Mouse (Mus musculus) macrophage (primary cell): ENCODE measurements at regions not wholly inside any gene's neighbourhood (a gene's known extent, or its start where the extent isn't known, plus 50 kb on each side); places are given as distances from the start of the nearest gene placed in this dataset.
A peak's percentile ranks its signal among the peaks of the same experiment; 100 is the strongest.
"Not testable (repeated sequence)": the region's sequence is repeated elsewhere in the genome, so short reads cannot be mapped to it uniquely, and the experiment has no call there.

ENCODE experiments used
- H3K27ac ChIP-seq: fragments of 350-480 bp; formaldehyde crosslinking; 2 replicates; pipeline ENCODE4 v1.9.0; 2021
- H3K36me3 ChIP-seq: fragments of 350-480 bp; formaldehyde crosslinking; 2 replicates; pipeline ENCODE4 v1.9.0; 2021; ENCODE audit errors: inconsistent target
- H3K4me3 ChIP-seq: fragments of 350-480 bp; formaldehyde crosslinking; 2 replicates; pipeline ENCODE4 v1.9.0; 2021; ENCODE audit errors: inconsistent target
- H3K79me2 ChIP-seq: fragments of 350-480 bp; formaldehyde crosslinking; 2 replicates; pipeline ENCODE4 v1.9.0; 2021; ENCODE audit errors: inconsistent target
- WGBS: methylation state at CpG from one replicate; pipeline ENCODE4 v1.1.7; 2026; ENCODE audit warnings: inconsistent platforms; ENCODE audit not compliant: missing documents; 5-methylcytosine and 5-hydroxymethylcytosine counted together

- Histone ChIP-seq H3K79me2 (no peaks in the 10 kb centered on the region), H3K27ac (no peak overlapping the region), H3K36me3 (no peaks in the 10 kb centered on the region), H3K4me3 (no peak overlapping the region)
- WGBS, result 84% methylated on average over 4 of the region's 4 CpGs
Measured at GRCm38 (mm10) chr8:126813621-126814020, 132.0 kb downstream of the Tomm20 start.

GRCm38 (mm10) chr8:126812777-126813176 lies 132.9 kb downstream of the Tomm20 start:
- WGBS, result 96% methylated on average over 5 of the region's 5 CpGs
- no peaks in the 10 kb centered on the region for H3K36me3 ChIP-seq
- no peaks in the 10 kb centered on the region for H3K79me2 ChIP-seq
- H3K4me3 ChIP-seq, result no peak overlapping the region
- no peak overlapping the region for H3K27ac ChIP-seq

GRCm38 (mm10) chr8:126811358-126811757 lies 134.3 kb downstream of the Tomm20 start:
- WGBS, result 78% methylated on average over 2 of the region's 2 CpGs
- not testable (repeated sequence) for H3K79me2 ChIP-seq, H3K4me3 ChIP-seq, H3K27ac ChIP-seq, H3K36me3 ChIP-seq

- H3K27ac ChIP-seq, result no peak overlapping the region
- no peak overlapping the region for H3K4me3 ChIP-seq
- 86% methylated on average over 5 of the region's 5 CpGs for WGBS
- H3K79me2 ChIP-seq, result no peaks in the 10 kb centered on the region
- H3K36me3 ChIP-seq, result no peaks in the 10 kb centered on the region
Measured at GRCm38 (mm10) chr8:126810516-126810915, 135.1 kb downstream of the Tomm20 start.

- WGBS, result 100% methylated on average over 1 of the region's 1 CpGs
- H3K27ac ChIP-seq, result no peak overlapping the region
- H3K79me2 ChIP-seq, result no peaks in the 10 kb centered on the region
- no peaks in the 10 kb centered on the region for H3K36me3 ChIP-seq
- H3K4me3 ChIP-seq, result no peak overlapping the region
Measured at GRCm38 (mm10) chr8:126809321-126809720, 136.3 kb downstream of the Tomm20 start.

GRCm38 (mm10) chr8:126808496-126808895 lies 137.1 kb downstream of the Tomm20 start:
- Histone ChIP-seq H3K27ac (no peak overlapping the region), H3K79me2 (no peaks in the 10 kb centered on the region), H3K4me3 (no peak overlapping the region), H3K36me3 (no peaks in the 10 kb centered on the region)
- 95% methylated on average over 4 of the region's 4 CpGs for WGBS

GRCm38 (mm10) chr8:126807171-126807768 lies 138.4 kb downstream of the Tomm20 start:
- H3K27ac ChIP-seq, result peak overlapping the region; percentile 94
- 2% methylated on average over 8 of the region's 8 CpGs for WGBS
- no peaks in the 10 kb centered on the region for H3K36me3 ChIP-seq
- no peaks in the 10 kb centered on the region for H3K79me2 ChIP-seq
- no peak overlapping the region for H3K4me3 ChIP-seq

GRCm38 (mm10) chr8:126806591-126806990 lies 139.1 kb downstream of the Tomm20 start:
- Histone ChIP-seq H3K4me3 (no peak overlapping the region), H3K79me2 (no peaks in the 10 kb centered on the region), H3K36me3 (no peaks in the 10 kb centered on the region), H3K27ac (peak overlapping the region; percentile 94)
- 92% methylated on average over 2 of the region's 2 CpGs for WGBS

- peak overlapping the region; percentile 94 for H3K27ac ChIP-seq
- H3K79me2 ChIP-seq, result no peaks in the 10 kb centered on the region
- H3K4me3 ChIP-seq, result no peak overlapping the region
- H3K36me3 ChIP-seq, result no peaks in the 10 kb centered on the region
- 28% methylated on average over 3 of the region's 3 CpGs for WGBS
Measured at GRCm38 (mm10) chr8:126806181-126806560, 139.5 kb downstream of the Tomm20 start.

GRCm38 (mm10) chr8:126805365-126806180 lies 140.1 kb downstream of the Tomm20 start:
- H3K79me2 ChIP-seq, result no peaks in the 10 kb centered on the region
- peak overlapping the region; percentile 94 for H3K27ac ChIP-seq
- H3K36me3 ChIP-seq, result no peaks in the 10 kb centered on the region
- H3K4me3 ChIP-seq, result no peak overlapping the region
- WGBS, result 41% methylated on average over 13 of the region's 13 CpGs

GRCm38 (mm10) chr8:126804115-126804514 lies 141.5 kb downstream of the Tomm20 start:
- Histone ChIP-seq H3K36me3 (no peaks in the 10 kb centered on the region), H3K4me3 (no peak overlapping the region), H3K79me2 (no peaks in the 10 kb centered on the region), H3K27ac (peak overlapping the region; percentile 94)
- WGBS, result 2% methylated on average over 7 of the region's 7 CpGs

- no peak overlapping the region for H3K4me3 ChIP-seq
- H3K27ac ChIP-seq, result peak overlapping the region; percentile 94
- no peaks in the 10 kb centered on the region for H3K36me3 ChIP-seq
- 43% methylated on average over 4 of the region's 4 CpGs for WGBS
- H3K79me2 ChIP-seq, result no peaks in the 10 kb centered on the region
Measured at GRCm38 (mm10) chr8:126802641-126803040, 143.0 kb downstream of the Tomm20 start.

- H3K79me2 ChIP-seq, result no peaks in the 10 kb centered on the region
- no peaks in the 10 kb centered on the region for H3K36me3 ChIP-seq
- WGBS, result 92% methylated on average over 6 of the region's 6 CpGs
Measured at GRCm38 (mm10) chr8:126800976-126801375, 144.7 kb downstream of the Tomm20 start.

GRCm38 (mm10) chr8:126797571-126798334 lies 147.9 kb downstream of the Tomm20 start:
- Histone ChIP-seq H3K79me2 (no peaks in the 10 kb centered on the region), H3K4me3 (no peak overlapping the region), H3K27ac (no peak overlapping the region), H3K36me3 (no peaks in the 10 kb centered on the region)
- WGBS, result 87% methylated on average over 9 of the region's 9 CpGs

More at GRCm38 (mm10) chr8:126800976-126801375, 144.7 kb downstream of the Tomm20 start:
- Histone ChIP-seq H3K27ac (no peak overlapping the region), H3K4me3 (no peak overlapping the region)

GRCm38 (mm10) chr8:126793657-126794056 lies 152.0 kb downstream of the Tomm20 start:
- H3K79me2 ChIP-seq, result no peaks in the 10 kb centered on the region
- 78% methylated on average over 3 of the region's 3 CpGs for WGBS
- no peak overlapping the region for H3K4me3 ChIP-seq
- no peak overlapping the region for H3K27ac ChIP-seq
- H3K36me3 ChIP-seq, result no peaks in the 10 kb centered on the region
